Comparison of ENCODE assay signal across 17 mouse cellular contexts in genomic region chrX:36595247-36595646, GRCm38 (mm10).
"Had no signal": no experiment of that assay in that cellular context is flagged by ENCODE, and none has a peak within 500 bp of the region (broad histone marks: within the 10 kb centered on the region; RNA-seq: fewer than 3 reads in every experiment).

No protein-coding gene starts in this region.

- H3K9me3 ChIP-seq: neural tube, embryonic 12.5 days; neural tube, embryonic 13.5 days; neural tube, embryonic 15.5 days; stomach, embryonic 15.5 days had no signal

- H3K36me3 ChIP-seq: neural tube, embryonic 12.5 days; neural tube, embryonic 13.5 days; neural tube, embryonic 15.5 days; stomach, embryonic 15.5 days had no signal

- H3K9ac ChIP-seq: neural tube, embryonic 12.5 days; neural tube, embryonic 13.5 days; neural tube, embryonic 15.5 days; stomach, embryonic 15.5 days had no signal

- H3K4me1 ChIP-seq: stomach, embryonic 15.5 days had no signal

- H3K27me3 ChIP-seq: neural tube, embryonic 12.5 days; neural tube, embryonic 13.5 days; neural tube, embryonic 15.5 days; stomach, embryonic 15.5 days had no signal

- H3K27ac ChIP-seq: neural tube, embryonic 12.5 days; neural tube, embryonic 13.5 days; neural tube, embryonic 15.5 days; stomach, embryonic 15.5 days; stomach, postnatal 0 days had no signal

- H3K4me3 ChIP-seq: neural tube, embryonic 12.5 days; neural tube, embryonic 13.5 days; neural tube, embryonic 15.5 days; stomach, embryonic 15.5 days had no signal

- H3K4me2 ChIP-seq: neural tube, embryonic 12.5 days; neural tube, embryonic 13.5 days; neural tube, embryonic 15.5 days; stomach, embryonic 15.5 days had no signal

- DNase-seq: retina, postnatal 1 day; right cerebral cortex, adult 18-20 months; right cerebral cortex, postnatal 14 days; right cerebral cortex, postnatal 25 days; right cerebral cortex, postnatal 4 days; spleen, adult 18-20 months; thymus, adult 18-20 months; thymus, adult 2 months; thymus, postnatal 14 days; thymus, postnatal 25 days; thymus, postnatal 36 days; thymus, postnatal 4 days had no signal
